Mouse (Mus musculus) heart, adult 11 months (tissue): ENCODE data around the gene Fam107b.

Source experiments
- DNase-seq: peaks from one replicate; pipeline ENCODE4 v3.0.0; 2022

Fam107b gene

GRCm38 (mm10) chr2:3713682-3714361 lies 143.5 kb downstream of the Fam107b start:
- peak; percentile 95 for DNase-seq

- peak; percentile 63 for DNase-seq
Measured at GRCm38 (mm10) chr2:3714511-3714910, 144.2 kb downstream of the Fam107b start.

- DNase-seq, result peak; percentile 84
Measured at GRCm38 (mm10) chr2:3715424-3715823, 145.1 kb downstream of the Fam107b start.

- DNase-seq, result no peak
Measured at GRCm38 (mm10) chr2:3717268-3717667, 147.0 kb downstream of the Fam107b start.

- peak; percentile 78 for DNase-seq
Measured at GRCm38 (mm10) chr2:3717847-3718246, 147.6 kb downstream of the Fam107b start.

GRCm38 (mm10) chr2:3719436-3720121 lies 149.3 kb downstream of the Fam107b start:
- peak; percentile 87 for DNase-seq

- DNase-seq, result peak; percentile 72
Measured at GRCm38 (mm10) chr2:3721107-3721506, 150.8 kb downstream of the Fam107b start.

- DNase-seq, result peak; percentile 63
Measured at GRCm38 (mm10) chr2:3721974-3722373, 151.7 kb downstream of the Fam107b start.

GRCm38 (mm10) chr2:3723391-3724106 lies 153.3 kb downstream of the Fam107b start:
- peak; percentile 82 for DNase-seq

GRCm38 (mm10) chr2:3726501-3727078 lies 156.3 kb downstream of the Fam107b start:
- DNase-seq, result peak; percentile 90

GRCm38 (mm10) chr2:3727225-3727930 lies 157.1 kb downstream of the Fam107b start:
- peak; percentile 88 for DNase-seq

GRCm38 (mm10) chr2:3728090-3728489 lies 157.8 kb downstream of the Fam107b start:
- DNase-seq, result no peak

- peak; percentile 78 for DNase-seq
Measured at GRCm38 (mm10) chr2:3729586-3729985, 159.3 kb downstream of the Fam107b start.

- peak; percentile 91 for DNase-seq
Measured at GRCm38 (mm10) chr2:3730744-3731143, 160.5 kb downstream of the Fam107b start.

GRCm38 (mm10) chr2:3731316-3732015 lies 161.2 kb downstream of the Fam107b start:
- DNase-seq, result no peak

- no peak for DNase-seq
Measured at GRCm38 (mm10) chr2:3737917-3738694, 167.8 kb downstream of the Fam107b start.

- DNase-seq, result no peak
Measured at GRCm38 (mm10) chr2:3738734-3739133, 168.4 kb downstream of the Fam107b start.

- DNase-seq, result no peak
Measured at GRCm38 (mm10) chr2:3739351-3739961, 169.2 kb downstream of the Fam107b start.

- DNase-seq, result no peak
Measured at GRCm38 (mm10) chr2:3740256-3740655, 170.0 kb downstream of the Fam107b start.

- no peak for DNase-seq
Measured at GRCm38 (mm10) chr2:3740670-3741069, 170.4 kb downstream of the Fam107b start.

GRCm38 (mm10) chr2:3742519-3742918 lies 172.2 kb downstream of the Fam107b start:
- DNase-seq, result no peak
